Mouse (Mus musculus): Measurements from ENCODE around the gene Fxyd7. TPM values are rescaled to one million over a fixed set of nuclear protein-coding genes. Genes with fewer than 3 reads are reported as not detected.

The Fxyd7 gene
- total and polyA plus RNA-seq, 2 experiments from 2014 or later: 0.72 TPM; not detected in 1

DNA sequence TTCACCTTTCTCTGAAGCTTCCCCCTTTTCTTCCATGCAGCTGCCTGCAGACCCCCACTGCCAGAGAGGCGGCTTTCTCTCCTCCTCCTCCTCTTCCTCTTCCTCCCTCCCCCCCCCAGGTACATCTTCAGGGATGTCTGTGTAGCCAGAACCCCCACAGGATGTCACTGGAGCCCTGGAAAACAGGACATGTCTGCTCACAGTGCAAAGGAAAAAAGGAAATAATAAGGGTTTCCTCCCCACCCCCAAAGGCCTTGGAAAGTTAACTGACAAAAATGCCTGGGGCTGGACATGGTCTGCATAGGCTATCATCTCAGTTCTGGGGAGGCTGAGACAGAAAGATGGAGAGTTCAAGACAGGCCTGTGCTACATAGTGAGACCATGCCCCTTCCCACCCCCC is 29.8 kb upstream of the Fxyd7 start:
- no peak for ATAC-seq (ENCODE audit: insufficient read depth, low read depth)
- H3K9ac ChIP-seq (replicated peaks; ENCODE audit: low read depth, low read length): no peak overlapping the region
- H3K36me3 ChIP-seq (replicated peaks; ENCODE audit: control insufficient read depth, insufficient read depth, low read length): no peaks in the 10 kb centered on the region
- H3K4me3 ChIP-seq (ENCODE audit: low read depth, low read length): no peak overlapping the region
- no peaks in the 10 kb centered on the region; the same call in 1 of the 2 replicates for H3K4me1 ChIP-seq (ENCODE audit: control insufficient read depth, insufficient read depth)
- no peaks in the 10 kb centered on the region for H3K9me3 ChIP-seq (replicated peaks; ENCODE audit: control insufficient read depth, low read length)
- no peak for DNase-seq (ENCODE audit: low spot score)
- H3K27me3 ChIP-seq (ENCODE audit: control insufficient read depth, insufficient read depth, low read length): no peaks in the 10 kb centered on the region; the same call in 1 of the 2 replicates
- no peak for TF ChIP-seq CTCF (IDR thresholded peaks at IDR 0.05; ENCODE audit: low read depth)
- TF ChIP-seq EP300 (IDR thresholded peaks at IDR 0.05; ENCODE audit: low read depth): no peak
- H3K4me2 ChIP-seq (ENCODE audit: low read depth, low read length): no peak overlapping the region
- 31% methylated on average over 1 of the region's 1 CpGs for WGBS
- H3K27ac ChIP-seq (ENCODE audit: low read depth): no peak overlapping the region

DNA sequence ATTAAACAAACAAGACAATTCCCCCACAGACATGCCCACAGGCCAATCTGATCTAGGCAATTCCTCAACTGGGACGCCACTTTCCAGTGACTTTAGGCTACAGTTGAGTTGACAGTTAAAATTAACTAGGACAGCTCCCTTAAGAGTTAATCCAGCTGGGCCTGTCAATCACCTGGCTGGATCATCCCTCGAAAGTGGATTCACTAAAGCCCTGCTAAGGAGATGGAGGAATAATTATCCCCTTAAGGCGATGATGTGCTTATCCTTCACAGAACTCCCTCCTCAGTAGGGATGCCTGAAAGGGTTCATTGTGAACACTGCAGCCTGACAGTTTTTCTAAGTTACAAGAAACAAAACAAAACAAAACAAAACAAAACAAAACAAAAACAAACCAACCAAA is 29.3 kb upstream of the Fxyd7 start:
- no peak for ATAC-seq (ENCODE audit: insufficient read depth, low read depth)
- 62% methylated on average over 3 of the region's 3 CpGs for WGBS
- H3K36me3 ChIP-seq (replicated peaks; ENCODE audit: control insufficient read depth, insufficient read depth, low read length): no peaks in the 10 kb centered on the region
- no peak overlapping the region for H3K4me3 ChIP-seq (ENCODE audit: low read depth, low read length)
- H3K4me1 ChIP-seq (ENCODE audit: control insufficient read depth, insufficient read depth): no peaks in the 10 kb centered on the region; the same call in 1 of the 2 replicates
- TF ChIP-seq CTCF (IDR thresholded peaks at IDR 0.05; ENCODE audit: low read depth) (no peak), EP300 (IDR thresholded peaks at IDR 0.05; ENCODE audit: low read depth) (no peak)
- DNase-seq (ENCODE audit: low spot score): no peak
- H3K9me3 ChIP-seq (replicated peaks; ENCODE audit: control insufficient read depth, low read length): no peaks in the 10 kb centered on the region
- no peaks in the 10 kb centered on the region; the same call in 1 of the 2 replicates for H3K27me3 ChIP-seq (ENCODE audit: control insufficient read depth, insufficient read depth, low read length)
- no peak overlapping the region for H3K4me2 ChIP-seq (ENCODE audit: low read depth, low read length)
- no peak overlapping the region for H3K27ac ChIP-seq (ENCODE audit: low read depth)
- no peak overlapping the region for H3K9ac ChIP-seq (replicated peaks; ENCODE audit: low read depth, low read length)

DNA sequence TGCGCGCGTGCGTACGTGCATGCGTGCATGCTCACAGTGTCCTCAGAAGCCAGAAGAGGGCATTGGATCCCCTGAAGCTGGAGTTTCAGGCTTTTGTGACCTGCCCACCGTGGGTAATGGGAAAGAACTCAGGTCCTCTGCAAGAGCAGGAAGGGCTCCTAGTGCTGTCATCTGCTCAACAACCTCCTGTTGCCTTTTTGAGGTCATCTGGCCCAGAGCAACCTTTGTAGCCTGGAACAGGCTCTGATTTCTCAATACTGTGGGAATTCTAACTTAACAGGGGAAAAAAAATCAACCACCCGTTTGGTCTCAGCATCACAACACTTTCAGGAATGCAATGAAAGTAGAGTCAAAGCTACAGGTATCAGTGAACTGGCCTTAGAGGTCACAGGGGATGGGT is 28.4 kb upstream of the Fxyd7 start:
- Histone ChIP-seq H3K4me2 (ENCODE audit: low read depth, low read length) (no peak overlapping the region), H3K36me3 (replicated peaks; ENCODE audit: control insufficient read depth, insufficient read depth, low read length) (no peaks in the 10 kb centered on the region), H3K27me3 (ENCODE audit: control insufficient read depth, insufficient read depth, low read length) (no peaks in the 10 kb centered on the region; the same call in 1 of the 2 replicates), H3K4me3 (ENCODE audit: low read depth, low read length) (no peak overlapping the region), H3K9ac (replicated peaks; ENCODE audit: low read depth, low read length) (no peak overlapping the region), H3K4me1 (ENCODE audit: control insufficient read depth, insufficient read depth) (no peaks in the 10 kb centered on the region), H3K27ac (ENCODE audit: low read depth) (no peak overlapping the region), H3K9me3 (replicated peaks; ENCODE audit: control insufficient read depth, low read length) (no peaks in the 10 kb centered on the region)
- WGBS: 84% methylated on average over 8 of the region's 8 CpGs
- no peak for DNase-seq (ENCODE audit: low spot score)
- TF ChIP-seq CTCF (IDR thresholded peaks at IDR 0.05; ENCODE audit: low read depth) (no peak), EP300 (IDR thresholded peaks at IDR 0.05; ENCODE audit: low read depth) (no peak)
- ATAC-seq (ENCODE audit: insufficient read depth, low read depth): no peak

DNA sequence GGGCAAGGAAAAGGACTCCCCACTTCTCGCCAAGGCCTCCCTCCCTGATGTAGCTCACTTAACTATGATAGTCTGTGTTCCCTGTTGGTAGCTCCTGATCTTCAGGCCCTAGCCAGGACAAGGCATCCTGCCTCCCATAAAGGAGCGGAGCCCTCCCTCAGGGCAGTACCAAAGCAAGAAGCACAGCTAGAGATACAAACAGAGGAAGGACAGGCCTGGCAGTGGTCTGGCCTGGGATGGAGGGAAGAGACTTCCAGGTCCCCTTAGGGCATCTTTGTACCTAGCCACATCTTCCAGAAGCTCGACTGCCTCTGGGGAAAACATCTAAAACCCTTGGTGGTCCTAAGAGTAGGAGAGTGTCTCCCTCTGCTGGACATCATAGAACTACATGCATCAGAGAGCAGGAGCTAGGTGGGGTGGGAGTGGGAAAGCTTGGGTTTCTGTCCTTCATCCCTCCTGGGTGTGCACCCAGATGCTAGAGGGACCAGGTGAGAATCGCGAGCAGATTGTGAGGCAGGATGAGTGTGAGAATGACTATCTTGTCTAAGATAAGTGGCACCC is 26.7 kb upstream of the Fxyd7 start:
- Histone ChIP-seq H3K4me3 (ENCODE audit: low read depth, low read length) (no peak overlapping the region), H3K27ac (ENCODE audit: low read depth) (no peak overlapping the region), H3K36me3 (replicated peaks; ENCODE audit: control insufficient read depth, insufficient read depth, low read length) (no peaks in the 10 kb centered on the region), H3K9ac (replicated peaks; ENCODE audit: low read depth, low read length) (no peak overlapping the region), H3K9me3 (replicated peaks; ENCODE audit: control insufficient read depth, low read length) (no peaks in the 10 kb centered on the region), H3K4me1 (ENCODE audit: control insufficient read depth, insufficient read depth) (no peaks in the 10 kb centered on the region), H3K4me2 (ENCODE audit: low read depth, low read length) (no peak overlapping the region), H3K27me3 (ENCODE audit: control insufficient read depth, insufficient read depth, low read length) (no peaks in the 10 kb centered on the region; the same call in 1 of the 2 replicates)
- TF ChIP-seq CTCF (IDR thresholded peaks at IDR 0.05; ENCODE audit: low read depth): peak; percentile 92
- no peak for TF ChIP-seq EP300 (IDR thresholded peaks at IDR 0.05; ENCODE audit: low read depth)
- DNase-seq (ENCODE audit: low spot score) (peak; percentile 41), ATAC-seq (ENCODE audit: insufficient read depth, low read depth) (no peak)
- WGBS: 40% methylated on average over 5 of the region's 5 CpGs

DNA sequence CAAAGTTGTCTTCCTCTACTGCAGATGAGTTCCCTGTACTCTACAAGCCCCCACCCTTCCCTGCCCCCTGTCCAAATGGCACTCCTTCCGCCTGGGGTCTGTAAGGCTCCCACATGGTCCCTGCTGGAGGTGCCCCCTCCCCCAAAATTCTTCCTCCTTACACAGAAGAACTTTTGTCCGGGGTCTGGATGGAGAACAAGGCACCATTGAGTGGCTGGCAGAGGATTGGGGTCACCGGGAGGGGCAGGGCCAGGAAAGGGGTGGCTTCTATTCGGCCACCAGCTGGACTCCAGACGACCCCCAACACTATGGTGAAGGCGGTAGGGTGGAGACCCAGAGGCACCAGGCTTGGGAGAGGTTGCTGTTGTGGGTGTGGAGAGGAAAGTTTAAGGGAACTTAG is 26.2 kb upstream of the Fxyd7 start:
- ATAC-seq (ENCODE audit: insufficient read depth, low read depth): no peak
- Histone ChIP-seq H3K36me3 (replicated peaks; ENCODE audit: control insufficient read depth, insufficient read depth, low read length) (no peaks in the 10 kb centered on the region), H3K4me1 (ENCODE audit: control insufficient read depth, insufficient read depth) (no peaks in the 10 kb centered on the region), H3K4me2 (ENCODE audit: low read depth, low read length) (no peak overlapping the region), H3K4me3 (ENCODE audit: low read depth, low read length) (no peak overlapping the region), H3K9me3 (replicated peaks; ENCODE audit: control insufficient read depth, low read length) (no peaks in the 10 kb centered on the region), H3K27ac (ENCODE audit: low read depth) (no peak overlapping the region), H3K9ac (replicated peaks; ENCODE audit: low read depth, low read length) (no peak overlapping the region), H3K27me3 (ENCODE audit: control insufficient read depth, insufficient read depth, low read length) (no peaks in the 10 kb centered on the region; the same call in 1 of the 2 replicates)
- TF ChIP-seq CTCF (IDR thresholded peaks at IDR 0.05; ENCODE audit: low read depth) (no peak), EP300 (IDR thresholded peaks at IDR 0.05; ENCODE audit: low read depth) (no peak)
- WGBS: 56% methylated on average over 6 of the region's 6 CpGs
- DNase-seq (ENCODE audit: low spot score): no peak

DNA sequence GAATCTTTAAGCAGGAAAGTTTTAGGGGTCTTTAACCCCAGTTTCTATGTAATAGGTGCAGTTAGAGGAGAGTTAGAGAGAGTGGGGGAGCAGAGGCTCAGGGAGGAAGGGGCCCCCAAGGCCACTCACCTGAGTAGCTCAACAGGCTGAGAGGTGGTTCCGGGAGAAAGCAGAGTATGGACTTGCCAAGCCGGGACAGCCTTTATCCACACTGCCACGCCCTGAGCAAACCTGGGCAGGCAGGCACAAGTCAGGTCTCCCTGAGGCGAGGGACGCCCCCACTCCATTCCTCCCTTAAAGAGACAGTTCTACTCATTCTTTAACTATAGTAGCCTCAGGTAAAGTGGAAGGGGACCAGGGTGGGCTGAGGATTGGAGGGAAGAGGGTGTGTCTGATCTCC is 25.2 kb upstream of the Fxyd7 start, which contains the start of gene Fxyd3:
Gene Fxyd3, minus strand, starts transcription at position 213 of the 400 bp plus-strand sequence.
- no peak for TF ChIP-seq EP300 (IDR thresholded peaks at IDR 0.05; ENCODE audit: low read depth)
- TF ChIP-seq CTCF (IDR thresholded peaks at IDR 0.05; ENCODE audit: low read depth): no peak
- DNase-seq (ENCODE audit: low spot score): no peak
- 54% methylated on average over 5 of the region's 5 CpGs for WGBS
- ATAC-seq (ENCODE audit: insufficient read depth, low read depth): no peak
- H3K9me3 ChIP-seq (replicated peaks; ENCODE audit: control insufficient read depth, low read length): no peaks in the 10 kb centered on the region
- no peak within 1 kb of the TSS for H3K4me2 ChIP-seq (ENCODE audit: low read depth, low read length)
- H3K36me3 ChIP-seq (replicated peaks; ENCODE audit: control insufficient read depth, insufficient read depth, low read length): no peaks in the 10 kb centered on the region
- H3K4me1 ChIP-seq (ENCODE audit: control insufficient read depth, insufficient read depth): no peaks in the 10 kb centered on the region
- H3K27me3 ChIP-seq (ENCODE audit: control insufficient read depth, insufficient read depth, low read length): no peaks in the 10 kb centered on the region; the same call in 1 of the 2 replicates
- H3K9ac ChIP-seq (replicated peaks; ENCODE audit: low read depth, low read length): no peak within 1 kb of the TSS
- H3K27ac ChIP-seq (ENCODE audit: low read depth): no peak within 1 kb of the TSS
- no peak within 1 kb of the TSS for H3K4me3 ChIP-seq (ENCODE audit: low read depth, low read length)

All from heart, postnatal 0 days (tissue).